In genomic region chr13:4666375-4667140, GRCm38 (mm10) we compare ENCODE assay signal across 9 mouse cellular contexts. TPM values are rescaled to one million over a fixed set of nuclear protein-coding genes. Genes with fewer than 3 reads are reported as not detected.
DNase-seq lines count a peak whose midpoint lies in the region; ATAC-seq lines count a peak whose summit lies in the region.
"Had no signal": no experiment of that assay in that cellular context is flagged by ENCODE, and none has a peak within 500 bp of the region (broad histone marks: within the 10 kb centered on the region; RNA-seq: fewer than 3 reads in every experiment).

No protein-coding gene starts in this region.

- peak; percentile 69 for ATAC-seq in midbrain, embryonic 15.5 days (replicated peaks)

- 0 out of 2 replicates have a peak, but pooled peaks cover 5% of the 10 kb centered on the region for H3K4me1 ChIP-seq in midbrain, embryonic 15.5 days
- H3K4me1 ChIP-seq: embryonic facial prominence, embryonic 15.5 days had no signal

- 26% methylated on average over 11 of the region's 11 CpGs for WGBS in midbrain, embryonic 15.5 days

- no peaks in the 10 kb centered on the region for H3K9me3 ChIP-seq in midbrain, embryonic 15.5 days
- H3K9me3 ChIP-seq: embryonic facial prominence, embryonic 15.5 days had no signal

- peak overlapping the region; percentile 30 for H3K4me2 ChIP-seq in midbrain, embryonic 15.5 days
- H3K4me2 ChIP-seq: embryonic facial prominence, embryonic 15.5 days had no signal

- no peaks in the 10 kb centered on the region for H3K27me3 ChIP-seq in midbrain, embryonic 15.5 days (replicated peaks)
- H3K27me3 ChIP-seq: embryonic facial prominence, embryonic 15.5 days had no signal

- no peaks in the 10 kb centered on the region for H3K36me3 ChIP-seq in midbrain, embryonic 15.5 days (replicated peaks)
- H3K36me3 ChIP-seq: embryonic facial prominence, embryonic 15.5 days had no signal

- peak; percentile 12 to 41 for DNase-seq in kidney, adult 8-10 months
- DNase-seq in kidney, adult 11 months = no peak
- peak; percentile 59 for DNase-seq in R1 (ENCODE audit: low read depth, low spot score)
- DNase-seq in embryo, embryonic 11 days = peak; percentile 58
- peak; percentile 78 for DNase-seq in heart, postnatal 4 days
- peak; percentile 16 to 57 for DNase-seq in left cerebral cortex, adult 9 months (ENCODE audit: low spot score in 2 of 2)
- DNase-seq in urinary bladder, postnatal 25 days (ENCODE audit: low spot score) = peak; percentile 46

- H3K27ac ChIP-seq in midbrain, embryonic 15.5 days = no peak overlapping the region
- H3K27ac ChIP-seq: embryonic facial prominence, embryonic 15.5 days had no signal

- H3K9ac ChIP-seq in midbrain, embryonic 15.5 days = no peak overlapping the region
- H3K9ac ChIP-seq: embryonic facial prominence, embryonic 15.5 days had no signal

- no peak overlapping the region for H3K4me3 ChIP-seq in midbrain, embryonic 15.5 days
- H3K4me3 ChIP-seq: embryonic facial prominence, embryonic 15.5 days had no signal

RNA-seq across cellular contexts. Expression of gene Akr1e1, which starts 57.6 kb away (rescaled TPM):
- 10 to 100 TPM; 12.1 to 13.4 TPM for total RNA-seq in heart, postnatal 4 days (2021)
- polyA plus RNA-seq in midbrain, embryonic 15.5 days (2015; fragmentation: Nextera tagmentation; extraction: Ambion mirVana) = 40.1 and 41.1 TPM in 2 replicates
